Mouse (Mus musculus): ENCODE results near the gene Gm20388.

Gene Gm20388

DNA sequence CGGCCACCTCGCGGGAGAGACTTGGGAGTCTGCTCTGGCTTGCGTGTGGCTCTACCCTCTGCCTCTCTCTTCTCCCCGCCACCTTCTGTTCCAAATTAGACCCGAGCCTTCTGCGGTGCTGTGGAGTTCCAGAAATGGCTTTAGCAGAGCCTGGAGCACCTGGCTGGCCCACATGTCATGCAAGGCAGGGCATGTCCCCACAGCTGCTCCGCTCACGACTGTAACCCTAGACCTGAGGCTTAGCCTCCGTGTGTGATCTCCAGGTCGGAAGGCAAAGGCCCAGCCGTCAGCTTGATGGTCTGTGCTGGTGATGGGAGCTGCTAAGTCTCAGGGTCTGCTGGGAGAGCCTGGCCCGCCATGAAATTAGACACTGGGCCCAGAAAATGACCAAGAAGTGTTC lies 348.6 kb downstream of the Gm20388 start:
- no peak for DNase-seq (ENCODE audit: low read depth, low spot score)

DNA sequence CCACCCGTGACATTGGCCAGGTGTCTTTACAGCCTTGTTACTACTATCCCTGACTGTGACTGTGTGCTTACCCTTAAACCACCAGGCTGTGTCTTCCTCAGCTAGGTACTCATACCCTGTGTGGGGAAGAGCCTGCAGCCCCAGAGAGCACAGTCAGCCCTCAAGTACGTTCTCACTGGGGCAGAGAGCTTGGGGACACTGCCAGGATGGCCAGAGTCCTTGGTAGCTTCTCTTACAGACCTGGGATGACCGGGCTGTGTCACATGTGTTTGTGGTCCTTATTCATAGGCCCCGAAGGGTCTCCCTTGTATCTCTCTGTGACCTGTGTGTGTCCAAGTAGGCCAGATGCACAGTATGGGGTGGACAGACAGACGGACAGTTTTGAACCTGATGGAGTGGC lies 350.0 kb downstream of the Gm20388 start:
- DNase-seq (ENCODE audit: low read depth, low spot score), result no peak

DNA sequence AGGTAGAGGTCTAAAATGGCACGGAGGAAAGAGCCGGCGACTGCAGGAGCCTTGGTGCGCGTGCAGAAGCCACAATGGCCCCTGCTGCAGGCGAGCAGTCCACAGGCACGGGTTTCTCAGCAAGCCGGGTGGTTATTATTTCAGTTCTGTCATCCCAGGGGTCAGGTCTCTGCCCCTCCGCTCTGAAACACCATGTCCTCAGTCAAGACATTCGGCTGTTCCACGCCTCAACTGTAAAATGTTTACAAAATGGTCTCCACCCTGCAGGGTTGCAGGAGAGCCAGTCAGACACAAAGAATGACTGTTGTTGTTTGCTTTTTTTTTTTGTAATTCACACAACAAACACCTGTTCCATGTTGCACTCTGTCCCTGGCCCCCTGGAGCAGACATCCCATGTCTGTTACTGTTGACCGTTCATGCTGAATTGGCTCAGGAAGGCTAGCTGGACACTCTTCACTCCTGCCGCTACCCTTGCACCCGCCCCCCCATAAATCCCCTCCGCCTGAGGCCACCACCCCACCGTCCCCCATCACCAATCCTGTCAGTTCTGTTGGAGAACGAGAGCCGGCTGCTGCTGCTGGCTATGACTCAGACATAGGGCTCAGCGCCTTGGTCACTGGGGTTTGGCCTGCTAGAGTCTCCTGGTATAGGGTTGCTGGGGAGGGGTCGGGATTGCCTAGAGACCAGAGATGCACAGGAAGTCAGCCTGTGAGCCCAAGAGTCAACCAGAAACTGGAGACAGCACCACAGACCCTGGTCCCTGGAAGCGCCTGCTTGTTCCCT lies 350.9 kb downstream of the Gm20388 start:
- no peak for DNase-seq (ENCODE audit: low read depth, low spot score)

DNA sequence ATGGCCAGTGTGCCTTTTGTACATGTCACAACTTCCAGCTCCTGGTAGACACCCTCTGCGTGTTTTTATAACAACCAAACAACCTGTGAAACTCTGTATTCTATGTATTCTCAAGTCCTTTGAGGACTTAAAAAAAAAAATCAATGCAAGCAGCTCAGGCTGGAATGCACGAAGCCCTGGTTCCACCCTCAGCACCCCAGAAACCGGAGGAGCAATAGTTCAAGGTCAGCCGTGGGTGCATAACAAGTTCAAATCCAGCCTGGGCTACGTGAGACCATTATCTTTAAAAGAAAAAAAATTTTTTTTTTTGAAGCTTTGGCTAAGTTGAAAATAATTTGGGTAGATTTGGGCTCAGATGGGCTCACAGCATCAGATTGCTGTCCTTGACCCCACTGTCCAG lies 353.2 kb downstream of the Gm20388 start:
- no peak for DNase-seq (ENCODE audit: low read depth, low spot score)

DNA sequence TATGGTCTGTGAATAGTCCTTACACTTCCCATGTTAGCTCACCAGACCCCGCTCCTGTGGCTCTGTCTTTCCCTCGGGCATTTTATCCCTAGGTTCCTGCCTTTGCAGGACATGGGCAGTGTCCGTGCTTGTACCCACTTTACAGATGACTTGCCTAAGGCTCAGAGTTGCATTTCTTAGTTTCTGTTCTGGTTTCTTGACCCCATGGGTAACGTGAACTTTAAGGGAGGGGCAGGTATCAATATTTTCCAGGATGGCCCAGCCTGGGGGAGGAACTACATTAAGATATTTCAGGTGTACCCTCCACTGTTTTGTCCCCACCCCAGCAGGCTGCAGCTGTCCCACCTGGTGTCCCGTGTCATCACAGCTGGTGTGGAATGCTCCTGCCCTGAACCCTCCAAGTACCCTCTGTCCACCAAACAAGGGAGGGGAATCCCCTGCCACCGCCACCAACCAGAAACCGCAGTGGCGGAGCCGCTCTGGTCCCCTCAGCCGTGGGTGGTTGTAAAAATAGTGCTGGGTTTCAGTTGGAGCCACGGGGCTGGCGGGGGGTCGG lies 353.8 kb downstream of the Gm20388 start:
- no peak for DNase-seq (ENCODE audit: low read depth, low spot score)

DNA sequence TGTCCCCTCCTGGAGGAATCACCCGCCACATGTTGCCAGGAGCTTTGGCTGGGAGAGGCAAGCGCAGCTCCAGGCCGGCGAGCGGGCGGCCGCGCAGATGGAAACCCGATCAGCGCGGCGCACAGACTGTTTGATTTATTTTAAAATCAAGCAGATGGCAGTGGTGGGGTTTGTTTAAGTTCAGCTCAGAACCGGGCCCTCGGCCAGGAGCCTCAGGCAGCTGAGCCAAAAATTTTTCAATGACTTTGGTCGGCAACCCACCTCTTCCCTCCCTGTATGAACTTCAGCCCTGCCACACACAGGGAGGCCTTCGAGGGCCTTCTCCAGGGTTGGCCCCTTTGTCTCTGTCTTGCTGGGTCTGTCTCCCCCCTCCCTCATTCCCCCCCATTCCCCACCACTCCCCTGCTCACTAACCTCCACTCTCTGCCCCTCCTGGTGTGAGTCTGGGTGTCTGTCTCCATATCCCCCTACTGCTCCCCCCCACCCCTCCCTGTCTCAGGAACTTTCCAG lies 354.4 kb downstream of the Gm20388 start:
- no peak for DNase-seq (ENCODE audit: low read depth, low spot score)

DNA sequence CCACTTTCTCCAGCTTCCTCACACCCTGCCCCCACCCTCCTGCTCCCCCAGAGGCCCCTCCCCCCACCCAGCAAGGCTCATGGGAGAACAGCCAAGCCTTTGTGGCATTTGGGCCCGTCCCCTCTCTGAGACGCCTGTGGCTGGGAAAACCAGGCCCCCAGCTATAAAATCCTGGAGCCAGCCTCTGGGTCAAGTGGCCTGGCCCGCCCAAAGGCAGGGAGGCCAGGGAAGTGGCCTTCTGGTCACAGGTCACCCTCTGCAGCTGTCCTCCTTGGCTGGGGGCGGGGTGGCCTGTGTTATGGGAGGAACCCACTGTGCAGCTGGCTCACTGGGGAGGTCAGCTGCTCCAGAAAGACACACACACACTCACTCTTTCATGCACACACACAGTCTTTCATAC lies 354.8 kb downstream of the Gm20388 start:
- no peak for DNase-seq (ENCODE audit: low read depth, low spot score)

DNA sequence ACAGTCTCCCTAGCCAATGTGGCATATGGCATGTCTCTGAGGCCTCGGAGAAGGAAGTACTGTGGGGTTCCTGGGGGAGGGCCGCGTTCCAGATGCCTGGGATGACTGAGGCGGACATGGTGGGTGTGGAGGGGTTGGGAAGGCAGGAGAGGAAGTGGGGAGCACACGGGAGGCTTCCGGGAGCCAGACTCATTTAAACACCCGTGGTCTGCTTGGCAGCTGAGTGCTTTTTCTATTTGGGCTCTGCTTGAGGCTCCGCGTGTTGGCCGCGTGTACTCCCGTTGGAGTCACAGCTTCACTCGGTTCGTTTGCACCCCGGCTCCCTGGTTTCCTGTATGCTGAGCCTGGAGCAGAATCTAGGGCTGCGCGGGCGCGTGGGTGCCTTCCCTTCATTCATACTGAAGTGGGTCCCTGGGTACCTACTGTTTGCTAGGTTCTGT lies 357.9 kb downstream of the Gm20388 start:
- no peak for DNase-seq (ENCODE audit: low read depth, low spot score)

DNA sequence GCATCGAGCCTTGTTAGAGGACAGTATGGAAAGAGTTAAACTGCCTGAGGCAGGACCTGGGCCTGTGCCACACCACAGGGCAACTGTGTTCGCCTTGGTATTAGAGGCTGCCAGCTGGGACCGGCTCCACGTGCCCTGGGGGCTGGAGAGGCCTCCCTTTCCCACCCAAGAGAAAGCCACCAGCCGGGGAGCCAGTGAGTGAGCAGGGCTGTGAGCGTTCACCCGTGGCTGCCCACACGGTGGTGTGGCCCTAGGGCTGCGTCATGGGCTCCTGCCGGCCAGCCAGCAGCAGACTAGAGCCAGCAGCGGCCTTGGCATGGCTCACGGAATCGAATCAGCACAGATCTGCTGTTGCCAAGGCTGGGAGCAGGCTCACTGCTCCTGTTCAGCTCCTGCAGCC lies 359.8 kb downstream of the Gm20388 start:
- no peak for DNase-seq (ENCODE audit: low read depth, low spot score)

DNA sequence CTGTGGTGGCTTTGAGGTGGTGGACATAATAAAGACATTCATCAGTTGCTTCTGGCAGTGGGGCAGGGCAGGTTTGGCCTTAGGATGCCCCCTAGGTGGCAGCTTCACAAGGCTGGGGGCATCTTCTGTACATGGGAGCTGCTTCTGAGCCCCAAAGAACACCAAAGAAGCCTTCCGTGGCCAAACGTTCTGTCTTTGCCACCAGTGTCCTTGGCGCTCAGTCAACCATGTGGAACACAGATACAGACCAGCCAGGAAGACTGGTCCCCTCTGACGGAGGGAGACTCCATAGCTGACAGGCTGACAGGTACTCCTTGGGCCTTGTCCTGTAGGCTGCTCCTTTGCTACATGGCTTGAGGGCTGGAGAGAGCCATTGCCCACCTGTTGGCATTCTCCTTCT lies 362.8 kb downstream of the Gm20388 start:
- DNase-seq (ENCODE audit: low read depth, low spot score), result no peak

DNA sequence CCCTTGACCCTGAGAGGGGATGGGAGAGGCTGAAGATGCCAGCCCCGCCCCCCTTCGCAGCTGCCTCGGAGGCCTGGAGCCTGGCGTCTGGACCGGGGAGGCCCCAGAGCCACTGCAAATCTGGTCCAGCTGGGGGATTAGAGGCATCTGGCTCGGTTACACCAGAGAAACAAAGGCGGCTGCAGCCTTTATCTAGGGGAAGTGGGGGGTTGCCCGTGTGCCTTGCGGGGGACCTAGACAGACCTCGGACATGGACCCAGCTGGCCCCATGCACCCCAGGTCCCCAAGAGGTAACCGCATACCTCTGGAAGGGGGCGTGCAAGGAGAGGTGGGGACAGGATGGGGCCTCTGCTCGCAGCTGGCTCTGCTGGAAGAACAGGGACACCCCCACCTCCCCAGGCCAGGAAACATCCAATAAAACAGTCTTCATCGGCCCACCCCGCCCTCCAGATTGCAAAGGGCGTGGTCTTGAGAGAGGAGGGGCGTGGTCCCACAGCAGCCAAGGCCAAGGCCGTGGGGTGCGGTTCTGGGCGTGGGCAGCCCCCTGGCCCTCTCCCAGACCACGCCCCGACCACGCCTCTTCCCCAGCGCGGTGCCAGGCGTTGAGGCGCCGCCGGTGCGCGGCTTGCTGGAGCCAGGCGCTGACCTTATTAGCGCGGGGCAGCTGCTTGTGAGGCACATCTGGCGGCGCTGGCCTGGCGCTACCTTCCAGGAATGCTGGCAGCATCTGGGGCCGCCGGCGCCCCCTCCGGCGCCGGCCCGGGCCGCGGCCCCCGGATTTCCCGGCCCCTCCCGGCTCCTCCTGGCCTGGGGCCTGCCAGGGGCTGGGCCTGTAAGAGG lies 365.6 kb downstream of the Gm20388 start:
- peak; percentile 97 for DNase-seq (ENCODE audit: low read depth, low spot score)

DNA sequence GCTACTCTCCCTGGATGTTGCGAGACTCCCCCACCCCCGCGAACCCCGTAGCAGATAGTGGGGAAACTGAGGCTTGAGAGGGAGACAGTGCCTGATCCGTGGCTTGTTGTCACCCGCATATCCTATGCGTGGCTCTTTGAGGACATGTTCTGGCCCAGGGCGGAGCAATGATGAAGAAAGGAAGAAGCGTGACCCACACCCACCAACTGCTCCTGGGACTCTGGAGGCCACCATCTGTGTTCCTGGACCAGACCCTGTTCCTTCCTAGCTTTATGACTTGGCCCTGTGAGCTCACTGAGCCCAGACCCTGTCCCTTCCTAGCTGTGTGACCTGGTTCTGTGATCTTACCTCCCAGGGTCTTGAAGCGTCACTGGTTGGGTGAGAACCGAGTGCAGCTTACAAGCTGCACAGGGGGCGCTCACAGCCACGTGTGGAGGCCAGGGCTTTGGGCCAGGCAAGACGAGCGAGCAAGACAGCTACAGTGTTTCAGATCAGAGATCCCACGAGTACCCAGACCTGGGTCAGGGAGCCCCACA lies 366.3 kb downstream of the Gm20388 start:
- peak; percentile 86 for DNase-seq (ENCODE audit: low read depth, low spot score)

DNA sequence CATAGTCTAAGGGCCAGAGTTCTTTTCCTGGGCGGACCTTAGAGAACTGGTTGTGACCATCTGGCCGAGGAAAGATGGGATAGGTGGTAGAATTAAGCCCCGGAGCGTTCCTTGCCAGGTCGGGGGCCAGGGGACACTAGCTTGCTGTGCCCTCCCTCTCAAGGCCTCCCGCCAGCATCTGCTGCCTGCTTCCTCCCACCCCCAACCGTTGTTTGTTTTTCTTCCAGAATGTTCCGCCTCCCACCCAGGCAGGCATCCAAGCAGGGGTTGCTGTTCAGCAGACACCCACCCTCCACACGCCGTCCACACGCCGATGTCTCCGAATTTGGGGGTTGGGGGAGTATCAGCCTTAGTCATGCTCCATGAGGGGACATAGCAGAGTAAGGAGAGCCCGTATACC lies 367.4 kb downstream of the Gm20388 start:
- no peak for DNase-seq (ENCODE audit: low read depth, low spot score)

DNA sequence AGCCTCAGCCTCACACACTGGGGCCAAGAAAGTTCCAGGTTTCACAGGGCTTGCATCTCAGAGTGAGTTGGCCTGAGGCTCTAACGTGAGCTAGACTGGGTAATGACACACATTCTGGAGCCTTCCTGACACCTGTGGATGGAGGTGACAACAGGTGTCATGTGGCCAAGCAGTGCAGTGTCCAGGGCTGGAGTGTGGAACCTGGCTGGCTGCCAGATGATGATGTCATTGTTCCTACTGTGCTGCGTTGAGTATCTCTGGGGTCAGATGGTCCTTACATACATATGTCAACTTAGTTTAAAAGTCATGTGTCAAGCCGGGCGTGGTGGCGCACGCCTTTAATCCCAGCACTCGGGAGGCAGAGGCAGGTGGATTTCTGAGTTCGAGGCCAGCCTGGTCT lies 368.8 kb downstream of the Gm20388 start:
- DNase-seq (ENCODE audit: low read depth, low spot score), result no peak

DNA sequence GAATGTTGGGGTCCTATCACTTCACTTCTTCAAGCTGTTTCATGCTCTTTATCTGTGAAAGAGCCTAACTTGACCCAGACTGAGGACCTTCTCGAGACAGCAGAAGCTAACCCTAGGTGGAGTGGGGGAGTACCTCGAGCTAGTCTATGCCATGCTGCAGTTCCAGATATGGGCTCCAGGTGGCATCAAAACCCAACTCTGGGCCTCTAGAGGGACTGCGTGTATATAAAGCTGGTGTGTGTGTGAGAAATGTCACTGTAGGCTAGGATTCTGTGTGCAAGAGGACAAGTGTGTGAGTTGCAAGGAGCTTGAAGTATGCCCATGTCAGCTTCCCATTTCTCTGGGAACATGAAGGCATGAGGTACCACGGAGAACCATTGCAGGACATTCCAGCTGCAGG lies 370.8 kb downstream of the Gm20388 start:
- peak; percentile 83 for DNase-seq (ENCODE audit: low read depth, low spot score)

DNA sequence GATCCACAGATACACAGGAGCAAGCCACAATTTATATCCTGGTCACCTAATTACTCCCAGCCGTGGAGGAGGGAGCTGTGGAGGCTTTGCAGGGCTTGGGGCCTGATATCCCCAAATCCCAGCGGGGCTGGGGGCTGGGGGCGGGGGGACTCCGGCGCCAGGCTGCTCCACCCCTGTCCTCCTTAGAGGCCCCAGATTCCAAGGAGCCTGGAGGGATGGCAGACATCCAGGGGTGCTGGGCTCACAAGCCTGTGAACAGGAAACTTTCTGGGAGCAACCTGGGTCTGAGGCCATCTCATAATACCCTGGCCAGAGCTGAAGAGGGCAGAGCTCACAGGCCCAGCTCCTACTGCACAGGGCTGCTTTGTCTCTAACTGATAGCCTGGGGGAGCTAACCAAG lies 371.8 kb downstream of the Gm20388 start:
- DNase-seq (ENCODE audit: low read depth, low spot score), result no peak

DNA sequence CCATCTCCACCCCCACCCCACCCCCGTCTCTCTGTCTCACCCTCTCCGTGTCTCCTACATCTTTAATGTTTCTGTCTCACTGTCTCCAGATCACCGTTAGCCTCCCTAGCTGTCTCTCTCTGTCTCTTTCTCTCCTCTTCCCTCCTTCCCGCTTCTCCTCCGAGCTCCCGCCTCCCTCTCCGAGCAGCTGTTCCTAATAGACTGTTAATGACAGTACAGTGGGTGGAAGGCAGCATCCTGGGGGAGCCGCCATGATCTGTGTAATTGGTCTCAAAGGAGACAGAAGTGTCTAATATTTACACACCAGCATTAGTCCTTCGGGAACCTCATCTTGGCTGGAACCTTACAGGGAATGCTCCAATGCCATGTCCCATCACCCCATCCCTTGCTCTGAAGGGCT lies 373.6 kb downstream of the Gm20388 start:
- no peak for DNase-seq (ENCODE audit: low read depth, low spot score)

DNA sequence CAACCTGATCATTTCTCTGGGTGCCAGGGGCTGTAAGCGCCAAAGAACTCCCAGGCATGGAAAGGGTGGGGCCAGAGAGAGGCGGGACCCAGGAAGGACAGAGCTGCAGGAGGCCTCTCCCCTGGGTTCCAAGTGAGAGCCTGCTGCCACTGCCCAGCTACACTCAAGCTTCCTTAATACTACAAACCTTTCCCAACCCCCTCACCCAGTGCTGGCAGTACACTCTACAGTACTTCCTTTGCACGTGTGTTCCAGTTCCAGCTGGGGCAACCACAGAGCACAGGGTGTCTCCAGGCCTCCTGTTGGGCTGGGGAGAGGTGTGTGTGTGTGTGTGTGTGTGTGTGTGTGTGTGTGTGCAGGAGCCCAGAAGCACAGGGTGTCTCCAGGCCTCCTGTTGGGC lies 374.4 kb downstream of the Gm20388 start:
- no peak for DNase-seq (ENCODE audit: low read depth, low spot score)

DNA sequence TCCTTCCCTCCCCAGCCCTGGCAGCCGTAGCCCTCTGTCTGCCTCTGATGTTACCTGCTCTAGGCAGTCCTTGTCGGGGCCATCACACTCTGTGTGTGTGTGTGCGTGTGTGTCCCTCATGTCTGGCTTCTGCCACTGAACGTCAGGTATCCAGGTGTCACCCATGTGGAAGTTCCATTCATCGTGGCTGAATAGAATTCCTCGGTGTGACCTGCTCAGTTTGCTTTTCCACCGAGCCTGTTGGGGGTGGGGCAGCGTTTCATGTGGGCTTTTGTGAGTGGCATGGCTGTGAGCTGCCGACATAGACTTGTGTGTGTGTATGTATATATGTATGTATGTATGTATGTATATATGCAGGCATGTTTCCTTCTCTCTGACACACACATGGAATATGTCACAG lies 375.2 kb downstream of the Gm20388 start:
- DNase-seq (ENCODE audit: low read depth, low spot score), result no peak

DNA sequence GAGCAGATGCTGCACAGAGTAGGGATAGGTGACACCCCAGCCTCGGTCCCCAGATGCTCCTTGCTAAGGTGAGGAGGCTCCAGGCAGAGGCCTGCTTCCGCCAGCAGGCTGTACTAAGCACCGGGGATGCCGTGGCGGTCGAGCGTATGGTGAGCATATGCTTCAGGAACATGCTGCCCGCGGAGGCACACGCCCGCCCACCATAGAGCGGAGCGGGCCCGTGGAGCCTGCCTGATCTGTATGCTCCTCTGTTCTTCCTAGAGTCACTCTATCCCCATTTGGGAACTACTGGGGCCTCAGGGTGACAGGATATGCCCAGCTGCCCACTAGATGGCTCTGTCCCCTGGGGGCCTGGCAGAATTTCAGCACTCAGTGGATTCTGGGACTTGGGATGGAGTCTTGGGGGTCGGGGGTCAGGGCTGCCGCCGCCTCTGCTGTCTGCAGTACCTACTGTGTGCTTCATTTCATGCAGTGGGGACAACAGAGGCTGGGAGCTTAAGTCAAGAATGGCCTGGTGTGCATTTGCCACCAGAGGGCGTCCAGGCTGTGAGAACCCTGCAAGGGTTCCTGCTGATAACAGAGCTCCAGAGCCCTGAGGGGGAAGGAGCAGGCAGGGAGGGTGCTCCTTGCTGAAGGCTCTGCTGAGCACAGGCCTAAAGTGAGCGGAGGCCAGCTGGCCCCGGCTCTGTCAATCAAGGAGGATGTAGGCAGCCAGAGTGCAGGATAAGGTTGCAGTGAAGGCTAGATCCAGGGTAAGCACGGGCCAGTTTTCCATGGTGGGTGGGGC lies 377.7 kb downstream of the Gm20388 start:
- peak; percentile 94 for DNase-seq (ENCODE audit: low read depth, low spot score)

DNA sequence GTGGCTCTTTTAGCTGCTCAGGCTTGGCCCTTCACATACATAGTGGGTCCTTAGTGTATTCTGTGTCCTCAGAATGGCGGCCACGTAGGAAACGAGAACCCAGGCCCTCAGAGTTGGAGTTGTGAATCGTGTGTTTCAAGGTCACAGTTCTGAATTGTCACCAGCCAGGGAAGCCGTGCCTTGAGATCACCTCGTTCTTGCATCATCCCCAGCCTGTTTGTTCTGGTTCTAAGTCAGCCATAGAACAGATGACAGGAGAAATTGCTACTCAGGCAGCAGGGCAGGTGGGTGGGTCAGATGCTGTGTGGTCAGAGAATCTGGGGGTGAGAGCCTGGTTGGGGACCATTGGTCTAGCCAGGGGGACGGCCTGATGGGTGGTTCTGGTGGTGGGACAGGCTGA lies 378.6 kb downstream of the Gm20388 start:
- DNase-seq (ENCODE audit: low read depth, low spot score), result no peak

Measured in ES-CJ7 (cell line).